Mouse (Mus musculus) forebrain, embryonic 14.5 days (tissue): ENCODE data around the gene Pard6b. TPM values are rescaled to one million over a fixed set of nuclear protein-coding genes. Genes with fewer than 3 reads are reported as not detected.

Experiments used
- ATAC-seq: fragments of 200-750 bp; cut with Nextera tagmentation; 2 replicates; pipeline ENCODE4 v1.8.0; 2017; ENCODE audit warnings: mild to moderate bottlenecking, moderate library complexity
- DNase-seq: peaks from one replicate; pipeline ENCODE4 v3.0.0-alpha.2; 2015; ENCODE audit warnings: low spot score
- H3K27ac ChIP-seq: fragments of 300-500 bp; sonication (generic); 2 replicates; pipeline ENCODE4 v1.5.1; 2014; ENCODE audit warnings: low read depth, mild to moderate bottlenecking, control low read depth, low read length, moderate library complexity
- H3K27me3 ChIP-seq: fragments of 300-500 bp; sonication (generic); replicated peaks from 2 replicates; pipeline ENCODE4 v1.6.1; 2014; ENCODE audit warnings: low read length, control low read depth, mixed read lengths; ENCODE audit not compliant: control insufficient read depth, insufficient read depth
- H3K36me3 ChIP-seq: fragments of 300-500 bp; sonication (generic); 2 replicates; pipeline ENCODE4 v1.6.1; 2014; ENCODE audit warnings: low read length, control low read depth; ENCODE audit not compliant: control insufficient read depth, insufficient read depth
- H3K4me1 ChIP-seq: fragments of 300-500 bp; sonication (generic); 2 replicates; pipeline ENCODE4 v1.6.1; 2014; ENCODE audit warnings: antibody characterized with exemption, low read length, control low read depth; ENCODE audit not compliant: control insufficient read depth, insufficient read depth
- H3K4me2 ChIP-seq: fragments of 300-500 bp; sonication (generic); 2 replicates; pipeline ENCODE4 v1.6.1; 2014; ENCODE audit warnings: mild to moderate bottlenecking, control low read depth, low read length
- H3K4me3 ChIP-seq: fragments of 300-500 bp; sonication (generic); 2 replicates; pipeline ENCODE4 v1.5.1; 2014; ENCODE audit warnings: low read depth, low read length, control low read depth
- H3K9ac ChIP-seq: fragments of 300-500 bp; sonication (generic); 2 replicates; pipeline ENCODE4 v1.6.1; 2014; ENCODE audit warnings: mild to moderate bottlenecking, low read length, control low read depth, moderate library complexity
- H3K9me3 ChIP-seq: fragments of 300-500 bp; sonication (generic); replicated peaks from 2 replicates; pipeline ENCODE4 v1.6.1; 2016; ENCODE audit warnings: low read length, control low read depth, mixed read lengths; ENCODE audit not compliant: control insufficient read depth
- WGBS: fragments of 180-500 bp; shearing (Covaris S2); extraction: QIAGEN DNeasy Blood & Tissue Kit; methylation state at CpG from one replicate; pipeline ENCODE4 v1.1.7; 2014; 5-methylcytosine and 5-hydroxymethylcytosine counted together
- polyA plus RNA-seq: library from polyadenylated mRNA; unstranded; fragments of >200 nt; fragmentation: Nextera tagmentation; extraction: Ambion mirVana; gene quantifications from 2 replicates; pipeline ENCODE4 v1.2.1, GENCODE M21; 2014

The Pard6b gene
- polyA plus RNA-seq, 1 experiment from 2014 or later: 5.0 TPM

DNA sequence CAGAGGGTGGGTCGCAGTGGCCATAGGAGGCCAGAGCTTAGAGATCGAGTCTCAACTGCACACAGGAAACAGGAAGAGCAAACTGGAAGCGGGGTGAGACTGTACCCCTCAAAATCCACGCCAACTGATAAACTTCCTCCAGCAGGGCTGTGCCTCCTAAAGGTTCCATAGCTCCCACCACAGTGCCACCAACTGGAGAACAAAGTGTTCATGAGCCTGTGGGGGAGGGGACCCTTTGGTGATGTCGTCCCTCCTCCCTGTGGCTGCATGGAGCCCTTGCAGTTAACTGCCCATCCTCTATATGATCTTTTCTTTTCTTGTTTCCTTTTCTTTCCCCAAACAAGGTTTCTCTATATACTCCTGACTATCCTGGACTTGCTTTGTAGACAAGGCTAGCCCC lies 32.9 kb downstream of the Pard6b start:
- no peak overlapping the region for H3K9ac ChIP-seq
- H3K27me3 ChIP-seq: no peaks in the 10 kb centered on the region
- H3K27ac ChIP-seq: no peak overlapping the region
- peaks cover 4% of the 10 kb centered on the region; the same call in 1 of the 2 replicates for H3K4me1 ChIP-seq
- no peak overlapping the region for H3K4me2 ChIP-seq
- H3K9me3 ChIP-seq: no peaks in the 10 kb centered on the region
- no peak for ATAC-seq
- no peak overlapping the region for H3K4me3 ChIP-seq
- no peaks in the 10 kb centered on the region for H3K36me3 ChIP-seq
- no peak for DNase-seq
- WGBS: 82% methylated on average over 5 of the region's 5 CpGs

DNA sequence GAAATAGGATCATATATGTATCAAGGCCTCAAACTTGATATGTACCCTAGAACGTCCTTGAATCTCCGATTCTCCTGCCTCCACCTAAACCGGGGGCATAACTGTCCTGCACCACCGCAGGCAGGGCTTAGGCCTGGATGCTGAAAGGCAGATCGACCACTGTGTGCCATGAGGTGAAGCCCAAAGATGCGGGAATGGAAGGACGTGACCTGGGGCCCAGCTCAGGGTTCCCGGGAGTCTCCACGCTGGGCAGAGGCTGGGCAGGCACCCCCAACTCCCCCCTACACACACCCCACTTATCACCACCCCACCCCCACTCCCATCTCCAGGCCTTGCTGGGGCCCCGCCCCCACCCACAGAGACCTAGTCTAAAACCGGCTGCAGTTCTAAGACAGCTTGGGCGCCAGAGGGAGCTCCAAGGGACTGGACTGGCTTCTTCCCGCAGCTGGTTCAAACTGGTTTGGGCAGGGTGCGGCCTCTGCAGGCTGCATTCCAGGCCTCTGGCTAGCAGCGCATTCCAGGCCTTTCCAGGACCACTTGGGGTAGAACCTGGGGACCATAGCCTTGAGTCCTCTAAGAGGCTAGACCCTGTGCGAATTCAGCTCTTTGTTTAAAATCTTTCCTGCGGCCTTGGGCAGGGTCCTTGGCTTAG lies 34.0 kb downstream of the Pard6b start:
- peak; percentile 71 for ATAC-seq
- Histone ChIP-seq H3K36me3 (no peaks in the 10 kb centered on the region), H3K4me1 (peaks cover 4% of the 10 kb centered on the region; the same call in 1 of the 2 replicates), H3K4me3 (no peak overlapping the region), H3K27me3 (no peaks in the 10 kb centered on the region), H3K4me2 (no peak overlapping the region), H3K27ac (no peak overlapping the region), H3K9ac (no peak overlapping the region; the same call in 1 of the 2 replicates), H3K9me3 (no peaks in the 10 kb centered on the region)
- peak; percentile 85 for DNase-seq
- 12% methylated on average over 17 of the region's 17 CpGs for WGBS

DNA sequence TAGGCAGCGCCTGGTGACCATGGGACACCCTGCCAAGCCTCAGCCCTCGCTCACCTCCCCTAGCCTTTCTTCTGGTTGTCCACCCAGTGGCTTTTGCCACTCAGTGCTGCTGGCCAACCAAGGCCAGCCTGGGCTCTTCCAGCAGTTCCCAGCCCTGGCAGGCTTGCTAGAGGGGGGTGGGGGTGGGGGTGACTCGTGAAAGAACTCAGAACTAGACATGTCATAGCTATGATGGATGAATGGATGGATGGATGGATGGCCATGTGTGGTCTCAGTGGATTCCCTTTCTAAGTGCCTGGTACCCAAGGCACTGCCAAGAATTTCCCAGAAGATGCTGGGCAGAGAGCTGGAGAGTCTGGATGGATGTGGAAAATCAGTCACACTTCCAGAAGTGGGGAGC lies 35.0 kb downstream of the Pard6b start:
- H3K4me1 ChIP-seq: peaks cover 4% of the 10 kb centered on the region; the same call in 1 of the 2 replicates
- no peaks in the 10 kb centered on the region for H3K27me3 ChIP-seq
- no peak overlapping the region for H3K4me2 ChIP-seq
- no peak overlapping the region for H3K9ac ChIP-seq
- H3K27ac ChIP-seq: no peak overlapping the region
- H3K36me3 ChIP-seq: no peaks in the 10 kb centered on the region
- DNase-seq: no peak
- no peaks in the 10 kb centered on the region for H3K9me3 ChIP-seq
- 79% methylated on average over 3 of the region's 3 CpGs for WGBS
- ATAC-seq: no peak
- H3K4me3 ChIP-seq: no peak overlapping the region

GRCm38 (mm10) chr2:168117147-168117546 lies 36.3 kb downstream of the Pard6b start:
- H3K27ac ChIP-seq: no peak overlapping the region
- peak overlapping the region; percentile 61 for H3K4me2 ChIP-seq
- H3K9ac ChIP-seq: peak overlapping the region; percentile 50
- ATAC-seq: peak; percentile 53; the same call in 1 of the 2 replicates
- H3K4me1 ChIP-seq: peaks cover 4% of the 10 kb centered on the region; the same call in 1 of the 2 replicates
- no peaks in the 10 kb centered on the region for H3K36me3 ChIP-seq
- no peaks in the 10 kb centered on the region for H3K9me3 ChIP-seq
- H3K27me3 ChIP-seq: no peaks in the 10 kb centered on the region
- peak overlapping the region; percentile 30 for H3K4me3 ChIP-seq
- peak; percentile 53 for DNase-seq
- 1% methylated on average over 35 of the region's 37 CpGs for WGBS

DNA sequence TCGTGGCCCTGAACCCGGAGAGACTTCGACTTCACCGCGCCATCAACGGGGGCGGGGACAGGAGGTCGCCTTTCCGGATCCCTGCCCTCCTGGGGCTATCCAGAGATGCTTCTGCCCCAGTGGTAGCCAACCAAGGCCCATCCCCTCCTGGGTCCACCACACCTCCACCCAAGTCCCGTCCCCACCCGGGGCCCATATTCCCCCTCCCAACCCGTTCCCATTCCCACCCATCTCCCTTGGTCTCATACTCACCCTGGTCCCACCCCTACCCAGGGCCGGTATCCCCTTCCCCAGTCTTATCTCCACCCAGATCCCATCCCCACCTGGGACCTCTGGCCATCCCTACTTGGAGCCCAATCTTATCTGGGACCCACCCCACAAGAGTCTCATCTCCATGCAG lies 36.7 kb downstream of the Pard6b start:
- H3K4me2 ChIP-seq: peak overlapping the region; percentile 61
- WGBS: 4% methylated on average over 13 of the region's 13 CpGs
- H3K4me3 ChIP-seq: peak overlapping the region; percentile 30
- H3K4me1 ChIP-seq: peaks cover 4% of the 10 kb centered on the region; the same call in 1 of the 2 replicates
- no peak overlapping the region for H3K27ac ChIP-seq
- H3K36me3 ChIP-seq: no peaks in the 10 kb centered on the region
- peak overlapping the region; percentile 50 for H3K9ac ChIP-seq
- ATAC-seq (0 out of 2 replicates have a peak, but pooled peaks have one; percentile 6), DNase-seq (no peak)
- no peaks in the 10 kb centered on the region for H3K27me3 ChIP-seq
- no peaks in the 10 kb centered on the region for H3K9me3 ChIP-seq

DNA sequence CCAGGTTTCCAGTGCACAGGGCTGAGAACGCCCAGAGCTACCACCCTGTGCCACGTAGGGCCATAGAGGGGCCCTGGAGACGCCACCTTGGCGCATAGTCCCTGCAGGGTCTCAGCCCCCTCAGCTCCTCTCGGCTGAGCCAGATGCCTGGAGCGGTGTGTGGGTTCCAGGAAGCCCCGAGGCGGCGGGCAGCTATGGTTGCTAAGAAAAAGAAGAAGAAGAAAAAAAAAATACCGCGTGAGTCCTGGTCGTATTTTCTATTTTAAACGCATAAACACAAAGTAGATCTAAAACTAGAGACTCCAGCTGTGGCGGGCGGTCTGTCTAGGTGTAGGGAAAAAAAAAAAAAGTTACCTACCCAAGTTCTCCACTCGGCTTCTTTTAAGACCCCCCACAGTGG lies 37.2 kb downstream of the Pard6b start:
- Histone ChIP-seq H3K4me1 (peaks cover 4% of the 10 kb centered on the region; the same call in 1 of the 2 replicates), H3K27ac (no peak overlapping the region), H3K4me3 (no peak overlapping the region), H3K9ac (no peak overlapping the region), H3K9me3 (no peaks in the 10 kb centered on the region), H3K36me3 (no peaks in the 10 kb centered on the region), H3K4me2 (no peak overlapping the region), H3K27me3 (no peaks in the 10 kb centered on the region)
- ATAC-seq: no peak
- WGBS: 45% methylated on average over 16 of the region's 16 CpGs
- DNase-seq: no peak

DNA sequence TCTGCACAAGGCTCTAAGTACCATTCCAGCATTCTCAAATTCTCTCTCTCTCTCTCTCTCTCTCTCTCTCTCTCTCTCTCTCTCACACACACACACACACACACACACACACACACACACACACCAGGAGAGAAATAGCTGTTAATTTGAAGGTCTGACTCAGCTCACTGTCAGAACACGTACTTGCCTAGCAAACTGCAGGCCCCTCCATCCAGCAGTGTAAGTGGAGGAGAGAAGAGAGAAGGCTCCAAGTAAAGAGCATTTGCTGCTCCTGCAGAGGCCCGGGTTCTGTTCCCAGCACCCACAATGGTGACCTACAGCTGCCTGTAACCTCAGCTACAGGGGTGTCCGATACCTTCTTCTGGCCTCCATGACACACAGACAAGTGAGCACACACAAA lies 37.7 kb downstream of the Pard6b start:
- H3K36me3 ChIP-seq: no peaks in the 10 kb centered on the region
- no peak overlapping the region for H3K27ac ChIP-seq
- ATAC-seq (no peak), DNase-seq (no peak)
- peaks cover 4% of the 10 kb centered on the region; the same call in 1 of the 2 replicates for H3K4me1 ChIP-seq
- no peak overlapping the region for H3K9ac ChIP-seq
- H3K27me3 ChIP-seq: no peaks in the 10 kb centered on the region
- H3K4me3 ChIP-seq: no peak overlapping the region
- H3K9me3 ChIP-seq: no peaks in the 10 kb centered on the region
- no peak overlapping the region for H3K4me2 ChIP-seq
- WGBS: 84% methylated on average over 3 of the region's 3 CpGs

GRCm38 (mm10) chr2:168119123-168119522 lies 38.3 kb downstream of the Pard6b start:
- 84% methylated on average over 12 of the region's 12 CpGs for WGBS
- Histone ChIP-seq H3K36me3 (no peaks in the 10 kb centered on the region), H3K27me3 (no peaks in the 10 kb centered on the region), H3K9me3 (no peaks in the 10 kb centered on the region), H3K27ac (no peak overlapping the region), H3K4me1 (peaks cover 4% of the 10 kb centered on the region; the same call in 1 of the 2 replicates), H3K9ac (no peak overlapping the region), H3K4me3 (no peak overlapping the region), H3K4me2 (no peak overlapping the region)
- ATAC-seq (no peak), DNase-seq (no peak)

DNA sequence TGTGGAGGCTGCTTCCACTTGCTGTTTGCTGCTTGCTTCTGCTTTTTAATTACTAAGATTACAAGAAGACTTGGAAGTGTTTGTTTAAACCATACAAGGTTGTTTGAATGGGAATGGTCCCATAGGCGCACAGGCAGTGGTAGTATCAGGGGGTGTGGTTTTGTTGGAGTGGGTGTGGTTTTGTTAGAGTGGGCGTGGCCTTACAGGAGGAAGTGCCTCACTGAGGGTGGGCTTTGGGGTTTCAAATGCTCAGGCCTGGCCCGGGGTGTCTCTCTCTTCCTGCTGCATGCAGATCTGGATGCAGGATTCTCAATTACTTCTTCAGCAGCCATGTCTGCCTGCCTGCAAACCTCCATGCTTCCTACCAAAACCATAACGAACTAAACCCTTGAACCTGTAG lies 40.1 kb downstream of the Pard6b start:
- Histone ChIP-seq H3K27ac (no peak overlapping the region), H3K9ac (no peak overlapping the region), H3K4me1 (peaks cover 4% of the 10 kb centered on the region; the same call in 1 of the 2 replicates), H3K36me3 (no peaks in the 10 kb centered on the region), H3K4me2 (no peak overlapping the region), H3K27me3 (no peaks in the 10 kb centered on the region), H3K9me3 (no peaks in the 10 kb centered on the region), H3K4me3 (no peak overlapping the region)
- ATAC-seq (no peak), DNase-seq (no peak)
- WGBS: 80% methylated on average over 4 of the region's 4 CpGs
